In genomic region chr6:72409567-72409966, GRCm38 (mm10) we compare ENCODE assay signal across 9 mouse cellular contexts. TPM values are rescaled to one million over a fixed set of nuclear protein-coding genes. Genes with fewer than 3 reads are reported as not detected.
DNase-seq lines count a peak whose midpoint lies in the region; ATAC-seq and TF ChIP-seq lines count a peak whose summit lies in the region.
"Had no signal": no experiment of that assay in that cellular context is flagged by ENCODE, and none has a peak within 500 bp of the region (broad histone marks: within the 10 kb centered on the region; RNA-seq: fewer than 3 reads in every experiment).

No protein-coding gene starts in this region.

- peak; percentile 62 for TF ChIP-seq CTCF in cortical plate, adult 2 months (IDR thresholded peaks at IDR 0.05; ENCODE audit: extremely low read depth, insufficient read depth, low read length)

- H3K27ac ChIP-seq in intestine, embryonic 14.5 days (ENCODE audit: low read depth): no peak overlapping the region
- H3K27ac ChIP-seq in intestine, embryonic 15.5 days: no peak overlapping the region
- H3K27ac ChIP-seq in cortical plate, adult 2 months (ENCODE audit: insufficient read depth, low read length): no peak overlapping the region
- H3K27ac ChIP-seq: limb, embryonic 15.5 days had no signal

- H3K36me3 ChIP-seq in intestine, embryonic 14.5 days (ENCODE audit: control insufficient read depth, insufficient read depth, low read length): no peaks in the 10 kb centered on the region
- no peaks in the 10 kb centered on the region for H3K36me3 ChIP-seq in intestine, embryonic 15.5 days
- H3K36me3 ChIP-seq: limb, embryonic 15.5 days had no signal

- H3K9me3 ChIP-seq in intestine, embryonic 14.5 days (ENCODE audit: control insufficient read depth, low read length): no peaks in the 10 kb centered on the region
- H3K9me3 ChIP-seq in intestine, embryonic 15.5 days: no peaks in the 10 kb centered on the region
- H3K9me3 ChIP-seq: limb, embryonic 15.5 days had no signal

- DNase-seq in intestine, embryonic 14.5 days (ENCODE audit: low spot score): peak; percentile 81
- DNase-seq in CD4-positive helper T cell, adult 2 months (ENCODE audit: low read depth, low spot score): peak; percentile 70
- peak; percentile 92 for DNase-seq in NIH3T3 (ENCODE audit: low read depth)
- DNase-seq in layer of hippocampus, adult 9-10 months (ENCODE audit: low spot score): peak; percentile 46
- DNase-seq in retina, embryonic 14.5 days (ENCODE audit: low spot score): peak; percentile 92

- H3K4me2 ChIP-seq in intestine, embryonic 14.5 days (ENCODE audit: low read length): no peak overlapping the region
- no peak overlapping the region for H3K4me2 ChIP-seq in intestine, embryonic 15.5 days (replicated peaks)
- H3K4me2 ChIP-seq: limb, embryonic 15.5 days had no signal

- H3K4me3 ChIP-seq in intestine, embryonic 14.5 days (ENCODE audit: low read depth, low read length): no peak overlapping the region
- H3K4me3 ChIP-seq in intestine, embryonic 15.5 days (replicated peaks): no peak overlapping the region
- no peak overlapping the region for H3K4me3 ChIP-seq in cortical plate, adult 2 months (ENCODE audit: insufficient read depth, low read length)
- H3K4me3 ChIP-seq: limb, embryonic 15.5 days had no signal

- ATAC-seq in intestine, embryonic 14.5 days (replicated peaks; ENCODE audit: low FRiP score, low TSS enrichment, low read depth): no peak
- ATAC-seq in intestine, embryonic 15.5 days: no peak
- no peak for ATAC-seq in monocyte, adult 5-6 weeks (replicated peaks; ENCODE audit: insufficient number of reproducible peaks, low FRiP score, low TSS enrichment, poor library complexity, severe bottlenecking)

- TF ChIP-seq POLR2A in cortical plate, adult 2 months (IDR thresholded peaks at IDR 0.05; ENCODE audit: extremely low read depth, insufficient read depth, low read length): no peak

- no peak overlapping the region for H3K9ac ChIP-seq in intestine, embryonic 14.5 days (ENCODE audit: low read length)
- H3K9ac ChIP-seq in intestine, embryonic 15.5 days: no peak overlapping the region
- H3K9ac ChIP-seq: limb, embryonic 15.5 days had no signal

- WGBS in intestine, embryonic 14.5 days: 15% methylated on average over 3 of the region's 3 CpGs
- 9% methylated on average over 3 of the region's 3 CpGs for WGBS in intestine, embryonic 15.5 days

- H3K4me1 ChIP-seq in intestine, embryonic 14.5 days (replicated peaks; ENCODE audit: control insufficient read depth, insufficient read depth, low read length): peaks cover under 1% of the 10 kb centered on the region; the same call in 1 of the 2 replicates
- H3K4me1 ChIP-seq in intestine, embryonic 15.5 days (replicated peaks): no peaks in the 10 kb centered on the region
- no peaks in the 10 kb centered on the region for H3K4me1 ChIP-seq in cortical plate, adult 2 months (ENCODE audit: control insufficient read depth, insufficient read depth, low read length)

- no peaks in the 10 kb centered on the region for H3K27me3 ChIP-seq in intestine, embryonic 14.5 days (replicated peaks; ENCODE audit: control insufficient read depth, insufficient read depth, low read length)
- H3K27me3 ChIP-seq in intestine, embryonic 15.5 days (replicated peaks): no peaks in the 10 kb centered on the region
- H3K27me3 ChIP-seq: limb, embryonic 15.5 days had no signal

RNA-seq across cellular contexts. Expression of gene Ggcx, which starts 4.5 kb away (rescaled TPM):
- 12.8 and 17.7 TPM in 2 replicates for polyA plus RNA-seq in intestine, embryonic 14.5 days (2014; fragmentation: Nextera tagmentation; extraction: Ambion mirVana)
- polyA plus RNA-seq in intestine, embryonic 15.5 days (2015; fragmentation: Nextera tagmentation; extraction: Ambion mirVana): 23.8 and 23.9 TPM in 2 replicates
- polyA plus RNA-seq in cortical plate, adult 2 months (2012; rRNA removed): 17.7 and 22.5 TPM in 2 replicates
- 10.1 to 13.9 TPM (median 11.1 TPM) in 3 replicates for total RNA-seq in monocyte, adult 5-6 weeks (2017)

RNA-seq across cellular contexts. Expression of gene Vamp8, which starts 19.1 kb away (rescaled TPM):
- polyA plus RNA-seq in intestine, embryonic 14.5 days (2014; fragmentation: Nextera tagmentation; extraction: Ambion mirVana): 177 and 183 TPM in 2 replicates
- 193 and 229 TPM in 2 replicates for polyA plus RNA-seq in intestine, embryonic 15.5 days (2015; fragmentation: Nextera tagmentation; extraction: Ambion mirVana)
- polyA plus RNA-seq in cortical plate, adult 2 months (2012; rRNA removed): 30.6 and 31.7 TPM in 2 replicates
- total RNA-seq in monocyte, adult 5-6 weeks (2017): 202 to 246 TPM (median 207 TPM) in 3 replicates

RNA-seq across cellular contexts. Expression of gene Vamp5, which starts 29.3 kb away (rescaled TPM):
- 19.6 and 21.4 TPM in 2 replicates for polyA plus RNA-seq in intestine, embryonic 14.5 days (2014; fragmentation: Nextera tagmentation; extraction: Ambion mirVana)
- polyA plus RNA-seq in intestine, embryonic 15.5 days (2015; fragmentation: Nextera tagmentation; extraction: Ambion mirVana): 19.2 and 19.4 TPM in 2 replicates
- polyA plus RNA-seq in cortical plate, adult 2 months (2012; rRNA removed): 10.7 and 11.0 TPM in 2 replicates
- total RNA-seq in monocyte, adult 5-6 weeks (2017): 6.6 to 20.9 TPM (median 13.2 TPM) in 3 replicates

RNA-seq across cellular contexts. Expression of gene Mat2a, which starts 29.8 kb away (rescaled TPM):
- polyA plus RNA-seq in intestine, embryonic 14.5 days (2014; fragmentation: Nextera tagmentation; extraction: Ambion mirVana): 378 and 409 TPM in 2 replicates
- 290 and 308 TPM in 2 replicates for polyA plus RNA-seq in intestine, embryonic 15.5 days (2015; fragmentation: Nextera tagmentation; extraction: Ambion mirVana)
- polyA plus RNA-seq in cortical plate, adult 2 months (2012; rRNA removed): 172 and 180 TPM in 2 replicates
- 122 to 186 TPM (median 164 TPM) in 3 replicates for total RNA-seq in monocyte, adult 5-6 weeks (2017)

RNA-seq across cellular contexts. Expression of gene Rnf181, which starts 42.8 kb away (rescaled TPM):
- polyA plus RNA-seq in intestine, embryonic 14.5 days (2014; fragmentation: Nextera tagmentation; extraction: Ambion mirVana): 96.9 and 98.0 TPM in 2 replicates
- polyA plus RNA-seq in intestine, embryonic 15.5 days (2015; fragmentation: Nextera tagmentation; extraction: Ambion mirVana): 122 and 133 TPM in 2 replicates
- 73.6 and 83.5 TPM in 2 replicates for polyA plus RNA-seq in cortical plate, adult 2 months (2012; rRNA removed)
- 51.8 to 77.7 TPM (median 56.1 TPM) in 3 replicates for total RNA-seq in monocyte, adult 5-6 weeks (2017)
